Mouse (Mus musculus) small intestine, adult 2 months (tissue): Measurements from ENCODE around the gene Gapvd1. TPM values are rescaled to one million over a fixed set of nuclear protein-coding genes. Genes with fewer than 3 reads are reported as not detected.

ENCODE experiments used
- H3K27ac ChIP-seq: fragments of 200-500 bp; 2 replicates; pipeline ENCODE4 v1.5.1; 2012; ENCODE audit warnings: low read depth, low read length, control low read depth, inconsistent platforms; ENCODE audit not compliant: insufficient read depth
- H3K27me3 ChIP-seq: fragments of 200-500 bp; 2 replicates; pipeline ENCODE4 v1.6.1; 2012; ENCODE audit warnings: mild to moderate bottlenecking, moderate library complexity, low read length, inconsistent platforms; ENCODE audit not compliant: control insufficient read depth, insufficient read depth
- H3K36me3 ChIP-seq: fragments of 200-500 bp; 2 replicates; pipeline ENCODE4 v1.6.1; 2012; ENCODE audit warnings: mild to moderate bottlenecking, low read length, control low read depth, inconsistent platforms; ENCODE audit not compliant: control insufficient read depth, insufficient read depth
- H3K4me1 ChIP-seq: fragments of 200-500 bp; 2 replicates; pipeline ENCODE4 v1.6.1; 2012; ENCODE audit warnings: low read length, inconsistent platforms, mixed read lengths; ENCODE audit not compliant: control insufficient read depth, insufficient read depth, insufficient read length
- H3K4me3 ChIP-seq: fragments of 200-500 bp; 2 replicates; pipeline ENCODE4 v1.5.1; 2012; ENCODE audit warnings: low read depth, mild to moderate bottlenecking, control low read depth, inconsistent platforms, low read length, moderate library complexity
- CTCF ChIP-seq: fragments of 200-500 bp; IDR thresholded peaks from 2 replicates; pipeline ENCODE4 v1.5.1; 2012; ENCODE audit warnings: low read depth, mild to moderate bottlenecking, control low read depth, inconsistent platforms, low read length, moderate library complexity, mixed read lengths; ENCODE audit not compliant: insufficient replicate concordance, insufficient read length; ENCODE audit errors: extremely low read depth
- POLR2A ChIP-seq: fragments of 200-500 bp; IDR thresholded peaks from 2 replicates; pipeline ENCODE4 v1.6.1; 2012; ENCODE audit warnings: low read depth, mild to moderate bottlenecking, control low read depth, inconsistent platforms, low read length, moderate library complexity
- WGBS: fragments of 180-500 bp; shearing (Covaris S2); methylation state at CpG from one replicate; pipeline ENCODE4 v1.1.7; 2018; 5-methylcytosine and 5-hydroxymethylcytosine counted together
- polyA plus RNA-seq: library from polyadenylated mRNA; depleted of rRNA; stranded (reverse); fragments of >200 nt; gene quantifications from 2 replicates; pipeline ENCODE4 v1.2.3, GENCODE M21; 2012; rRNA removed

Gapvd1 gene
- polyA plus RNA-seq, 1 experiment: 7.3 TPM

GRCm38 (mm10) chr2:34632051-34632450, 123.0 kb downstream of the Gapvd1 start:
- Histone ChIP-seq H3K27ac (no peak overlapping the region), H3K4me3 (no peak overlapping the region), H3K4me1 (peaks cover 3% of the 10 kb centered on the region; the same call in 1 of the 2 replicates), H3K36me3 (no peaks in the 10 kb centered on the region), H3K27me3 (no peaks in the 10 kb centered on the region)
- TF ChIP-seq CTCF (no peak), POLR2A (no peak)
- WGBS: 63% methylated on average over 12 of the region's 12 CpGs

GRCm38 (mm10) chr2:34630445-34630844, 124.6 kb downstream of the Gapvd1 start:
- Histone ChIP-seq H3K27ac (no peak overlapping the region), H3K36me3 (peaks cover 2% of the 10 kb centered on the region; the same call in 1 of the 2 replicates), H3K27me3 (no peaks in the 10 kb centered on the region), H3K4me3 (no peak overlapping the region), H3K4me1 (peaks cover 3% of the 10 kb centered on the region; the same call in 1 of the 2 replicates)
- TF ChIP-seq CTCF: no peak
- TF ChIP-seq POLR2A: no peak
- 90% methylated on average over 6 of the region's 6 CpGs for WGBS

- H3K4me3 ChIP-seq: no peak overlapping the region
- TF ChIP-seq CTCF (no peak), POLR2A (no peak)
- H3K36me3 ChIP-seq: peaks cover 7% of the 10 kb centered on the region; the same call in 1 of the 2 replicates
- 77% methylated on average over 7 of the region's 7 CpGs for WGBS
- peaks cover 3% of the 10 kb centered on the region; the same call in 1 of the 2 replicates for H3K4me1 ChIP-seq
- H3K27ac ChIP-seq: no peak overlapping the region
- H3K27me3 ChIP-seq: no peaks in the 10 kb centered on the region
Measured at GRCm38 (mm10) chr2:34629758-34630157, 125.3 kb downstream of the Gapvd1 start.

- peaks cover 3% of the 10 kb centered on the region; the same call in 1 of the 2 replicates for H3K4me1 ChIP-seq
- H3K36me3 ChIP-seq: peaks cover 13% of the 10 kb centered on the region; the same call in 1 of the 2 replicates
- H3K27ac ChIP-seq: no peak overlapping the region
- TF ChIP-seq CTCF (no peak), POLR2A (no peak)
- no peaks in the 10 kb centered on the region for H3K27me3 ChIP-seq
- 69% methylated on average over 4 of the region's 4 CpGs for WGBS
- H3K4me3 ChIP-seq: no peak overlapping the region
Measured at GRCm38 (mm10) chr2:34628903-34629540, 126.0 kb downstream of the Gapvd1 start.

GRCm38 (mm10) chr2:34627328-34628226, 127.5 kb downstream of the Gapvd1 start:
- Histone ChIP-seq H3K27ac (no peak overlapping the region), H3K27me3 (no peaks in the 10 kb centered on the region), H3K4me1 (peaks cover 3% of the 10 kb centered on the region; the same call in 1 of the 2 replicates), H3K36me3 (peaks cover 24% of the 10 kb centered on the region), H3K4me3 (no peak overlapping the region)
- 78% methylated on average over 17 of the region's 17 CpGs for WGBS
- TF ChIP-seq POLR2A (no peak), CTCF (no peak)

Other genes with a start within 250 kb of the Gapvd1 start
- gene Hspa5, start 16.7 kb upstream of the Gapvd1 start, polyA plus RNA-seq: 252 and 340 TPM in 2 replicates
- 16.2 and 16.9 TPM in 2 replicates for gene Rabepk, start 44.7 kb upstream of the Gapvd1 start, polyA plus RNA-seq
- 10.1 and 17.0 TPM in 2 replicates for gene Fbxw2, start 71.1 kb upstream of the Gapvd1 start, polyA plus RNA-seq
- not detected in 2 replicates for gene Gm34653, start 77.8 kb upstream of the Gapvd1 start, polyA plus RNA-seq
- 3.7 and 16.0 TPM in 2 replicates for gene Cutal, start 119.2 kb upstream of the Gapvd1 start, polyA plus RNA-seq
- 3.0 and 4.2 TPM in 2 replicates for gene Psmd5, start 119.7 kb upstream of the Gapvd1 start, polyA plus RNA-seq
- gene Phf19, start 158.8 kb upstream of the Gapvd1 start, polyA plus RNA-seq: 0.51 and 1.4 TPM in 2 replicates
- gene Traf1, start 206.5 kb upstream of the Gapvd1 start, polyA plus RNA-seq: 3.8 and 6.1 TPM in 2 replicates